Mouse (Mus musculus) thymus, adult 2 months (tissue): ENCODE results near the gene Shisal1. TPM values are rescaled to one million over a fixed set of nuclear protein-coding genes. Genes with fewer than 3 reads are reported as not detected.
A peak's percentile ranks its signal among the peaks of the same experiment; 100 is the strongest.

Source experiments
- DNase-seq: peaks from one replicate; pipeline ENCODE4 v3.0.0; 2021
- H3K27ac ChIP-seq: fragments of 200-500 bp; 2 replicates; pipeline ENCODE4 v1.5.1; 2012; ENCODE audit warnings: low read length, control low read depth; ENCODE audit not compliant: control insufficient read depth, insufficient read depth
- H3K27me3 ChIP-seq: fragments of 200-500 bp; 2 replicates; pipeline ENCODE4 v1.6.1; 2012; ENCODE audit warnings: mild to moderate bottlenecking, low read length, moderate library complexity, mixed read lengths; ENCODE audit not compliant: control insufficient read depth, insufficient read depth
- H3K36me3 ChIP-seq: fragments of 200-500 bp; 2 replicates; pipeline ENCODE4 v1.6.1; 2012; ENCODE audit warnings: mild to moderate bottlenecking, low read length, moderate library complexity; ENCODE audit not compliant: control insufficient read depth, insufficient read depth
- H3K4me1 ChIP-seq: fragments of 200-500 bp; replicated peaks from 2 replicates; pipeline ENCODE4 v1.6.1; 2012; ENCODE audit warnings: low read length; ENCODE audit not compliant: control insufficient read depth, insufficient read depth
- H3K4me3 ChIP-seq: fragments of 200-500 bp; 2 replicates; pipeline ENCODE4 v1.5.1; 2012; ENCODE audit warnings: mild to moderate bottlenecking, low read length, control low read depth, moderate library complexity; ENCODE audit not compliant: control insufficient read depth, insufficient read depth
- CTCF ChIP-seq: fragments of 200-500 bp; IDR thresholded peaks from 2 replicates; pipeline ENCODE4 v1.5.1; 2012; ENCODE audit warnings: mild to moderate bottlenecking, control low read depth, low read length, moderate library complexity, borderline replicate concordance; ENCODE audit not compliant: control insufficient read depth, poor library complexity, insufficient read depth; ENCODE audit errors: extremely low read depth
- POLR2A ChIP-seq: fragments of 200-500 bp; IDR thresholded peaks from 2 replicates; pipeline ENCODE4 v1.6.1; 2012; ENCODE audit warnings: mild to moderate bottlenecking, low read length, control low read depth, moderate library complexity; ENCODE audit not compliant: control insufficient read depth, poor library complexity, insufficient read depth; ENCODE audit errors: extremely low read depth
- WGBS: fragments of 180-500 bp; shearing (Covaris S2); methylation state at CpG from one replicate; pipeline ENCODE4 v1.1.7; 2018; 5-methylcytosine and 5-hydroxymethylcytosine counted together
- polyA plus RNA-seq: library from polyadenylated mRNA; depleted of rRNA; stranded (reverse); fragments of >200 nt; gene quantifications from 2 replicates; pipeline ENCODE4 v1.2.3, GENCODE M21; 2012

Shisal1 gene
- polyA plus RNA-seq, 1 experiment = 9.3 TPM

DNA sequence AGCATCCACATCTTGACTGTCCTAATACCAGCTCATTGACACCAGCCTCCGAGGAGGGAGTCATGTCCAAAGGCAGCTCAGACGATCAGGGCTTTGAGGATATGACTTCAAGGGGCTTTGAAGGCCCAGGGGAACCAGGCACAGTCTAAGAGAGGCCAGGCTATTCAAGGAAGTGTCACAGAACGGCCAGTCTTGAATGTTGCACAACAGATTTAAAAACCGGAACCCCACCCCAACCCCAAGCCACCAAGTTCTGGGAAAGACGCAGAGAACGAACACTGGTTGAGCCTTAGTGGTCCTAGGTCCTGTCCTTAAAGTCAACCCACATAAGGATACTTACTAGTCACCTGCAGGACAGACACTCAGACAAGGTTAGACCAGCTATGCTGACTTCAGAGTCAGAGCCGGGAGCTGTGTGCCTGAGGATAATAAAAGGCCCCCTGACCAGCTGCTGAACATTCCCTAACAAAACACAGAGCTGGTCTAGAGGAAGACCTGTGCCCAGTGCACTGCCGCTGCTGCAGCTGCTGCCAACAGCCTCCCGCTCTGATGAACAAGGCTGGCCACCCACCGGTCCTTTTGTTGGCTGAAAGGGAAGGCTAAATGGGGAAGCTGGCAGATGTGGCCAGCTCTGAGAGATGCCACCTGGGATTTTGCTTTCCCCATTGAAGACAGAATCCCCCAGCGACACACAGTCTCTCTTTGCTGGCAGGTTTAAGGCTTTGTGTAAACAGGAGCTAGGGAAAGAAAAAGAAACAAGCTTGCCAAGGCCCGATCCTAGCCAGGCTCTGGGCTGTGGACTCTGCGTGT lies 19.8 kb upstream of the Shisal1 start:
- Histone ChIP-seq H3K4me1 (no peaks in the 10 kb centered on the region), H3K36me3 (no peaks in the 10 kb centered on the region), H3K4me3 (no peak overlapping the region), H3K27ac (no peak overlapping the region), H3K27me3 (no peaks in the 10 kb centered on the region)
- no peak for DNase-seq
- no peak for TF ChIP-seq CTCF
- no peak for TF ChIP-seq POLR2A
- WGBS = 46% methylated on average over 13 of the region's 13 CpGs

DNA sequence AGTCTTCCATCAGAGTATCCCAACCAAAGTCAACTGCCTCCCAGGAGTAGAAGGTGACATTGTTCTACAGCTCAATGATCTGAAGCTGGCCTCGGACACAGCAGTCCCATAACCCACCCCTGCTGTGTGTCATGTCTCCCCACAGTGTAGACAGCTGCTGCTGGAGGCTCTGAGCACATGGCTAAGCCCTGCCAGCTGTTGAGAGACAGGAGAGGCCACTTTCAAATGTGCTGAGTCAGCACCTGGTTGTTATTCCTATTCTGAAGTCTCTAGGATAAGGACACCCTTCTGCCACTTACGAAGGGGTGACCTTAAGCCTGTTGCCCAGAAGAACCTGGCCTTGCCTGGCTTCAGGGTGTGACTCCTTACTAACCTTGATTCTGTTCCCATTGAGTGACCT lies 14.5 kb upstream of the Shisal1 start:
- H3K27me3 ChIP-seq = no peaks in the 10 kb centered on the region

DNA sequence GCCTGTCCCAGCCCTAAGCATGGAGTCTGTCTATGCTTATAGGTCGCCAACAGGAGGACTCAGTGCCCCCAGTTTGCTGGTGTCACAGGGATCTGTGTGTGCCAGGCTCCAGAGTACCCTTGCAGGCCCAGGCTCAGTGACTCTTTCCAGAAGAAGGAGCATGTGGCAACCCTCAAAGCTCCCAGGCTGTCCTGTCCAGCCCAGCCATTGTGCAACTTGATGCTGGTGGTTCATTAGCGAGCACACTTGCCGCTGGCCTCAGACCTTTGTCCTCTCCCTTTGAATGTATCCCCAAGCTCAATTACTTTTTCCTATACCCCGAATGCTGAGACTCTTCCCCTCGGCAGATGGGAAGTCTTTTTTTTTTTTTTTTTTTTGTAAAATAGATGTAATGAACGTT lies 12.1 kb upstream of the Shisal1 start:
- H3K36me3 ChIP-seq = no peaks in the 10 kb centered on the region
- no peak for DNase-seq
- no peak overlapping the region for H3K27ac ChIP-seq
- 91% methylated on average over 6 of the region's 6 CpGs for WGBS
- H3K4me3 ChIP-seq = no peak overlapping the region
- H3K4me1 ChIP-seq = no peaks in the 10 kb centered on the region
- TF ChIP-seq CTCF = no peak
- no peak for TF ChIP-seq POLR2A
- no peaks in the 10 kb centered on the region for H3K27me3 ChIP-seq

More for the DNA sequence above, 14.5 kb upstream of the Shisal1 start:
- DNase-seq = no peak
- Histone ChIP-seq H3K27ac (no peak overlapping the region), H3K4me3 (no peak overlapping the region), H3K36me3 (no peaks in the 10 kb centered on the region), H3K4me1 (no peaks in the 10 kb centered on the region)
- TF ChIP-seq CTCF = no peak
- TF ChIP-seq POLR2A = no peak
- WGBS = 98% methylated on average over 2 of the region's 2 CpGs

DNA sequence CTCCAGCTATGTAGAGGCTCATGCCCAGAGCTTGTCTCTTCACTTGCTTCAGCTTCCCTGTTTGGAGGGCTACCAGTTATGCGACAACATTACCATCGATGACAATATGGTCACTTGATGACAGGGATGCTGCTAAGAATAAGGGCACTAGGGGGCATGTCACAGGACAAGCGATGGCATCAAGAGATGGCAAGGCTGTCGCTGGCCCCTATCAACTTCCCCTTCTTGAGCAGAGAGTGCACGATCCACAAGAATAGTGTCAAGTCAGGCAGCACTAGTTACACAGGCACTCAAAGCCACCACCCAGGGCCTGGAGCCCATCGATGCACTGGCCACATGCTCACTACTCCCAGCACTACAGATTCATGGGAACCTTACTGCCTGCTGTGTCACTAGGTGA lies 8.4 kb upstream of the Shisal1 start:
- WGBS = 52% methylated on average over 6 of the region's 6 CpGs
- TF ChIP-seq CTCF (no peak), POLR2A (no peak)
- Histone ChIP-seq H3K4me1 (peaks cover 4% of the 10 kb centered on the region), H3K27me3 (no peaks in the 10 kb centered on the region; the same call in 1 of the 2 replicates), H3K4me3 (no peak overlapping the region), H3K36me3 (no peaks in the 10 kb centered on the region), H3K27ac (no peak overlapping the region)
- DNase-seq = no peak

DNA sequence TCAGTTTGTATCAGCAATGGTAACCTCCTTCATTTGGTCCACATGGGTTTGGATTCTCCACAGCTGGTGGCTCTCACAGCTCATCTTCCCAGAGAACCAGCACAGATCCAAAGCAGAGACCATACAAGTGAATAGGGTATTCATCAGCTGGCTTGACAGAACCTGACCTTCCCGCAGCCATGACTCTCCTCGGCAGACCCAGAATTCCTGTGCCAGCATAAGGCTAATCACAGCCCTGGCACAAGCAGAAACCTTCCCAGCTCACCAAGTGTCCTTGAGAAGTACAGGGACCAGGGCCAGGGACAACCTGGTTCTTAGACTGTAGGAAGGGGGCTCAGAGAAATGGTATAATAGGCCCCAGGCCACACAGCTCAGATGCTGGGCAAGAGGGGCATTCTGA lies 6.2 kb upstream of the Shisal1 start:
- no peak for DNase-seq
- H3K4me1 ChIP-seq = peaks cover 6% of the 10 kb centered on the region
- 100% methylated on average over 2 of the region's 2 CpGs for WGBS
- H3K27me3 ChIP-seq = no peaks in the 10 kb centered on the region; the same call in 1 of the 2 replicates
- no peak overlapping the region for H3K27ac ChIP-seq
- H3K4me3 ChIP-seq = no peak overlapping the region
- no peak for TF ChIP-seq POLR2A
- no peak for TF ChIP-seq CTCF
- H3K36me3 ChIP-seq = no peaks in the 10 kb centered on the region

DNA sequence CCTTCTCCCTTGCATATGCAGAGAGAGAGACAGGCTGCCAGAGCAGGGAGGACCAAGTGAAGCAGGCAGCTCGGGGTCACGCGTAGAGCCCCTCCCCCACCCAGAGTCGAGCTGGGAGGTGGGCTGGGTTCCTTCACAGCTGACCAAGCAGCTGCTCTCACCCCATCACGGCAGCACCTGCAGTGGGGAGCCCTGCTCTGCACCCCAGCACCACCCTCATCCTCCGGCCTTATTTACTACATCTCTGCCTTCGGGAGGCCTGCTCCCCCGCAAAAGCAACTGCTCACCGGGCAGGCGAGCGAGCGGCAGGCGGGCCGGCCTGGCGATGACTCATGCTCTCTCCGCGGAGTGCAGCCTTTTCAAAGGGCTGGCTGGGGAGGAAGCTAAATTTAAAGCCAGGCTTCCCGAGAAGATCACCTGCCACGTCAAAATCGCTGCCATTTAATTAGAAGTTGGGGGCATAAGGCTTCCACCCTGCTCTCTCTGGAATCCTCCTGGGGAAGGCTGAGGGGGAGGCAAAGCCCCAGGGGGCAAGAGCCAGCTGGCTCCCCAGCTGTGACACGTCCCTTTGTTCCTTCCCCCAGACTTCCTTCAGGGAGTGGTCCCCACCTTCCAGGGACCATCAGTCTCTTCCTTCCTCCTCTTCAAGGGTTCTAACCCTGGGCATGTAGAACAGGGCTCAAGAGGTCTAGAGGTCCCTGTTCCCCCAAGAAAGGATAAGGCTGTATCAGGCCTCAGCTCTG lies 3.7 kb upstream of the Shisal1 start:
- Histone ChIP-seq H3K4me1 (peaks cover 6% of the 10 kb centered on the region), H3K36me3 (no peaks in the 10 kb centered on the region), H3K4me3 (no peak overlapping the region), H3K27ac (no peak overlapping the region), H3K27me3 (peaks cover 4% of the 10 kb centered on the region; the same call in 1 of the 2 replicates)
- peak; percentile 11 for DNase-seq
- 4% methylated on average over 21 of the region's 21 CpGs for WGBS
- TF ChIP-seq CTCF (no peak), POLR2A (no peak)
